Mouse (Mus musculus) adrenal gland, postnatal 10 days (tissue): Measurements from ENCODE around the gene Gm45194. TPM values are rescaled to one million over a fixed set of nuclear protein-coding genes. Genes with fewer than 3 reads are reported as not detected.

ENCODE experiments used
- DNase-seq: peaks from one replicate; pipeline ENCODE4 v3.0.0; 2021; ENCODE audit warnings: mixed read lengths
- long read RNA-seq, 2 experiments: library from polyadenylated mRNA; stranded (forward); transcript quantifications; one replicate each; pipeline ENCODE4 v2.0.0; 2021
- total RNA-seq, 2 experiments: library from RNA; stranded (reverse); gene quantifications; 2 replicates each; pipeline ENCODE4 v1.2.3; 2021

Gene Gm45194
- total RNA-seq: 1 to 10 TPM; 2.4 to 2.9 TPM
- long read RNA-seq, experiment 1: 0 reads
- long read RNA-seq, experiment 2: 0 reads

- DNase-seq: no peak
Measured at GRCm38 (mm10) chrX:111891089-111891488, at the start of gene Gm45194. Gene Gm45194, plus strand, starts transcription at chrX:111891389.

DNA sequence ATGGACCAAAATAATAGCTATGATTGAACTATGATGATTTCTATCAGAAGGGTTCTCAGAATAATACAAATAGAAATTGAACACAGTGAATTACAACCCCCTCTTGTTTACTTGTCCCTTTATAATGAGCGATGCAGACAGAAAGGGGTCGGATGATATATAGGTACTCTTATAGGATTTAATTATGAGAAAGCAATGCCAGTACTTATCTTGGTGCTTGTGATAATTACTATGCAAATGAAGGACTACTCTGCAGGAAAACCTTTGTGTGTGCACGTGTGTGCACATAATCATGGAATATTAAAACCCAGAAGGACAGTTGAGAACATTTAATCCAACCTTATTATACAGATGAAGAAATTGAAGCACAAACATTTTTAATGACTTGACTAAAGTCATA, 35.3 kb upstream of the Gm45194 start:
- no peak for DNase-seq

GRCm38 (mm10) chrX:111881251-111881650, 9.9 kb upstream of the Gm45194 start:
- DNase-seq: no peak

DNA sequence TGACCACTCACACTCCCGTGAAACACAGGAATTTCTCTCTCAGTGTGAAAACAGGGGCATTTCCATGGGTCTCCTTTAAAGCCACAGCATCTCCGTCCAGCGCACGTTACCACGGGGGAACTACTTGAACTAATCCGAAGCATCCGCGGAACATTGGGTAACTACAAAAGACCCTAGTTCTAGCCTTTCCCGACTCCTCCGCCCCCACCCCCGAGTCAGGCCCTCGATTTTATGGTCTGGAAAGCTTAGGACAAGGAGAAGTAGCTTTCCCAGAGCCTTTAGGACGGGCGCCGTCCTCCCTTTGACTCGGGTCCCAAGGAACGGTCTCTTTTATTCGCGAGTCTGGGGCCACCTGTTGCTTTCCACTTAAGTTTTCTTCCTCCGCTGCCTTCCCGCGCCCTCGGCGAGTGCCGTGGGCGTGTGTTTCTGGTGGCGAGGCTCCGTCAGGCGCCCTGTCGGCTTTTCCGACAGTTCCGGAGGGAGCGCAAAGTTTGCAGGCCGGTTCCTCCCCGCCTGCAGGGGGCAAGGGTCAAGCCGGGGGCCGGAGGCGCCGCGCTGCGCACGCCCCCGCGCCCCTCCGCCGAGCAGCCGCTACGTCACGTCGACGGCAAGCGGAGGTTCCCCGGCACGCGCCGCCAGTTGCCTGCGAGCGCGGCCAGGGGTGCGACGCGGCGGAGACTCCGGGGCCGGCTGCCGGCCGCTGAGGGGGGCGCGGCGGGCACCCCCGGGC, 3.3 kb downstream of the Gm45194 start:
- peak; percentile 2 for DNase-seq

DNA sequence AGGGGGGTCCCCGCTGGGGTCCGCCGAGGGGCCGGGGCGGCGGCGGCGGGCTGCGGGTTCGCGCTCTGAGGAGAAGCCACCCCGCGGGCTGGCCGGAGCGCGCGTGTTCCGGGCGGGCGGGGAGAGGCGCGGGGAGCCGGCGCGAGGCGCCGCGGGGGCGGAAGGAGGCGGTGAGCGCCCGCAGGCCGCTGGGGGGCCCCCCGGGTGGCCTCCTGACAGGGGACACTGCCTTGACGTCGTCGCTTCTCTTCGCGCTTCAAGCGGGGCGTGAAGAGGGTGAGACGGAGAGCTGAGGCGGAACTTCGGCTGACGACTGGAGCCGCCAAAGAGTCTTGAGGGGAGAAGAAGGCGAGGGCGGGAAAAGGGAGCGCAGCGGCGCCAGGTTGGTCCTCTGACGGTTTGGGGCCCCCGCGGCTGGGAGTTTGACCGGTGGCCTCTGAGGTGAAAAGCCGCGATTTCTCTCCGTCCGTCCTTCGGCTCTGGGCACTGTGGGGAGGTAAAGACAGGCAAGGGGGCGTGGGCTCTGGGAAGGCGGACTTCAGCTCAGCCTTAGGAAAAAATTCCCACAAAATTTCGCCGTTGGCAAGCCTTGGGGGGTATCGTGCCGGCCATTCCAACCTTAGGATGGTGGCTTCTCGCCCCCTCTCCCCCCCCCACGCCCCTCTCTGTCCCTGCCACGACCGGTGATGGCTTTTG, 4.0 kb downstream of the Gm45194 start:
- peak; percentile 1 for DNase-seq

- DNase-seq: peak; percentile 9
Measured at GRCm38 (mm10) chrX:111917422-111917821, 26.2 kb downstream of the Gm45194 start.

- no peak for DNase-seq
Measured at GRCm38 (mm10) chrX:111960909-111961308, 69.7 kb downstream of the Gm45194 start.

- DNase-seq: no peak
Measured at GRCm38 (mm10) chrX:111999661-112000060, 108.5 kb downstream of the Gm45194 start.

- no peak for DNase-seq
Measured at GRCm38 (mm10) chrX:112010707-112011106, 119.5 kb downstream of the Gm45194 start, which contains the start of gene Tex16. Gene Tex16, plus strand, starts transcription at chrX:112011007.

- no peak for DNase-seq
Measured at GRCm38 (mm10) chrX:112238749-112239148, 347.6 kb downstream of the Gm45194 start, which contains the start of gene 4933403O08Rik. Gene 4933403O08Rik, plus strand, starts transcription at chrX:112239049.

DNA sequence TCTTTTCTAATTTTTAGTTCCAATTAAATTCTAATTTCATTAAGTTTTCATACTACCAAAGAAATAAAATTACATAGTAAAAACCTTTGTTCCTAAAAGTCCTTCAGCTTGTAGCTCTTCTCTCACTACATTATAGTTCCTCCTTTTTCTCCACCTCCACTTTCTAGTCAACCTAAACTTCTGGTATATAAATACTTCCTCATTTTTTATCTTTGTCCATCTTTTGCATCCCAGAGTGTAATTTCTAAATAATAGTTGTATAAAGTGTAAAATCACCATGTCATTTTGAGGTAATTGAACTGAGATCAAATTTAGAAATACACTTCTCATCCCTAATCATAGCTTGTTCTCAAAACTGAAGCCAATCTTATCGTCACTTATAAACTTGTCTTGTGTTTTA, 351.7 kb downstream of the Gm45194 start:
- no peak for DNase-seq

DNA sequence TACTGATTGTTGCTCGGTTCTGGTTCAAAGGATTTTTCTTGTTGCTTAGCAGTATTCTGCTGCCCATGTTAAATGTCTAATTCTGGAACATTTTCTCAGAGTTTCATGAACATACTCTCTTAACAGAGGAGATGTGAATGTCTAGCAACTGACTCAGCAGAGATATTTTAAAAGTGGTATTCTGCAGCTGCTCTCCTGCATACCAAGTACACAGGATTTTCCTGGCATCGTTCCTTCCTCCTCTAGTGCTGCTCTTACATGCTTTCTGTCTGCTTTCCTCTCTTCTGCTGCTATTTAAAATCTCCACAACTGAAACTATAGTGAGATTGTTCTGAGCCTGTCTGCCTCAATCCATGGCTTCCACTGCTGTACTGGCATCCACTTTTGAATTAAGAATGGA, 364.3 kb downstream of the Gm45194 start:
- no peak for DNase-seq

GRCm38 (mm10) chrX:112273550-112273949, 382.4 kb downstream of the Gm45194 start:
- DNase-seq: no peak

Other genes starting within 250 kb of the Gm45194 start
- 1 to 10 TPM in 1 of 2 experiments, under 1 TPM in 1; 0.66 to 1.1 TPM for gene Hdx, start 194.3 kb upstream of the Gm45194 start, total RNA-seq
- 1 to 10 TPM; 1.2 to 2.9 TPM for gene Tex16, start 119.6 kb downstream of the Gm45194 start, total RNA-seq